ENCODE assay signal across 22 mouse cellular contexts in genomic region chr4:82702808-82703207, GRCm38 (mm10). TPM values are rescaled to one million over a fixed set of nuclear protein-coding genes. Genes with fewer than 3 reads are reported as not detected.
DNase-seq lines count a peak whose midpoint lies in the region; ATAC-seq and TF ChIP-seq lines count a peak whose summit lies in the region.
"Had no signal": no experiment of that assay in that cellular context is flagged by ENCODE, and none has a peak within 500 bp of the region (broad histone marks: within the 10 kb centered on the region; RNA-seq: fewer than 3 reads in every experiment).

No protein-coding gene starts in this region.

- peak overlapping the region; percentile 36 for H3K27ac ChIP-seq in heart, adult 2 months
- H3K27ac ChIP-seq in heart, embryonic 11.5 days (ENCODE audit: low read depth, low read length): no peak overlapping the region
- H3K27ac ChIP-seq: left cerebral cortex, adult 2 months; neural tube, embryonic 12.5 days had no signal

- H3K4me1 ChIP-seq in heart, adult 2 months (ENCODE audit: control insufficient read depth, insufficient read depth, low read length): peaks cover 2% of the 10 kb centered on the region
- H3K4me1 ChIP-seq in heart, embryonic 11.5 days (ENCODE audit: control insufficient read depth, insufficient read depth, low read length): peaks cover 25% of the 10 kb centered on the region

- no peaks in the 10 kb centered on the region for H3K36me3 ChIP-seq in heart, adult 2 months (ENCODE audit: control insufficient read depth, insufficient read depth, low read length)
- H3K36me3 ChIP-seq in heart, embryonic 11.5 days (ENCODE audit: control insufficient read depth, insufficient read depth, low read length): no peaks in the 10 kb centered on the region
- no peaks in the 10 kb centered on the region for H3K36me3 ChIP-seq in C2C12 (ENCODE audit: control insufficient read depth, insufficient read depth)
- H3K36me3 ChIP-seq: heart, embryonic 12.5 days; hindbrain, embryonic 13.5 days; neural tube, embryonic 12.5 days had no signal

- H3K79me2 ChIP-seq in heart, adult 2 months (replicated peaks; ENCODE audit: control insufficient read depth, insufficient read depth, low read length): no peaks in the 10 kb centered on the region
- H3K79me2 ChIP-seq in C2C12 (ENCODE audit: control insufficient read depth, insufficient read depth): no peaks in the 10 kb centered on the region

- 55% methylated on average over 6 of the region's 6 CpGs for WGBS in heart, adult 2 months
- WGBS in heart, embryonic 11.5 days (ENCODE audit: insufficient replicate concordance): 56% methylated on average over 6 of the region's 6 CpGs

- no peak for DNase-seq in heart, adult 2 months
- DNase-seq in mesoderm, embryonic 11.5 days (ENCODE audit: low read depth, low spot score): peak; percentile 35
- DNase-seq in cerebellum, adult 9-10 months: no peak
- DNase-seq in kidney, postnatal 10 days: no peak
- DNase-seq: adrenal gland, postnatal 25 days; cerebellum, postnatal 10 days; heart, postnatal 10 days; kidney, adult 18-20 months; left cerebral cortex, postnatal 4 days; lung, postnatal 10 days; midbrain, embryonic 14.5 days; retina, postnatal 1 day; right cerebral cortex, postnatal 25 days; spleen, adult 18-20 months had no signal

- no peak for TF ChIP-seq EP300 in heart, adult 2 months (IDR thresholded peaks at IDR 0.05; ENCODE audit: insufficient read depth, low read depth, low read length)

- H3K9ac ChIP-seq in heart, adult 2 months (ENCODE audit: low read depth, low read length): no peak overlapping the region
- no peak overlapping the region for H3K9ac ChIP-seq in heart, embryonic 11.5 days (ENCODE audit: low read depth, low read length)
- H3K9ac ChIP-seq: heart, embryonic 12.5 days; hindbrain, embryonic 13.5 days; neural tube, embryonic 12.5 days had no signal

- H3K4me3 ChIP-seq in heart, adult 2 months: no peak overlapping the region
- no peak overlapping the region for H3K4me3 ChIP-seq in heart, embryonic 11.5 days (ENCODE audit: low read depth, low read length)
- no peak overlapping the region for H3K4me3 ChIP-seq in C2C12 (ENCODE audit: insufficient read depth, poor library complexity, severe bottlenecking)
- H3K4me3 ChIP-seq: heart, embryonic 12.5 days; hindbrain, embryonic 13.5 days; left cerebral cortex, adult 2 months; megakaryocyte, embryonic 14.5 days; neural tube, embryonic 12.5 days had no signal

- H3K79me3 ChIP-seq in C2C12 (ENCODE audit: low read depth): no peaks in the 10 kb centered on the region

- intact Hi-C loops in heart, adult 2 months (cut with DNase I): no loop called here

- no peak for TF ChIP-seq CTCF in heart, adult 2 months (IDR thresholded peaks at IDR 0.05)
- TF ChIP-seq CTCF in C2C12 (IDR thresholded peaks at IDR 0.05; ENCODE audit: control insufficient read depth, insufficient read depth, insufficient read length): no peak

- no peak overlapping the region for H3ac ChIP-seq in C2C12 (ENCODE audit: control insufficient read depth, insufficient read length, low read depth)

- ATAC-seq in heart, embryonic 11.5 days (replicated peaks; ENCODE audit: insufficient number of reproducible peaks, low FRiP score, low TSS enrichment): no peak
- ATAC-seq in common myeloid progenitor, adult 5-6 weeks (replicated peaks; ENCODE audit: low read depth, poor library complexity, severe bottlenecking): peak; percentile 90

- no peaks in the 10 kb centered on the region for H3K9me3 ChIP-seq in heart, embryonic 11.5 days (replicated peaks; ENCODE audit: control insufficient read depth, low read length)
- H3K9me3 ChIP-seq: heart, embryonic 12.5 days; hindbrain, embryonic 13.5 days; megakaryocyte, embryonic 14.5 days; neural tube, embryonic 12.5 days had no signal

- H3K4me2 ChIP-seq in heart, embryonic 11.5 days: no peak overlapping the region
- H3K4me2 ChIP-seq: heart, embryonic 12.5 days; neural tube, embryonic 12.5 days had no signal

- no peak for TF ChIP-seq POLR2A in heart, adult 2 months (IDR thresholded peaks at IDR 0.05; ENCODE audit: insufficient read depth, low read depth, low read length)

- no peaks in the 10 kb centered on the region for H3K27me3 ChIP-seq in heart, adult 2 months (ENCODE audit: control insufficient read depth, insufficient read depth, low read length)
- H3K27me3 ChIP-seq in heart, embryonic 11.5 days (ENCODE audit: control insufficient read depth, insufficient read depth, low read length): no peaks in the 10 kb centered on the region
- no peaks in the 10 kb centered on the region for H3K27me3 ChIP-seq in C2C12 (ENCODE audit: control insufficient read depth, insufficient read depth, insufficient read length)
- H3K27me3 ChIP-seq: heart, embryonic 12.5 days; neural tube, embryonic 12.5 days had no signal

TF ChIP-seq in C2C12, 6 proteins besides CTCF, POLR2A, EP300 and RAD21:
- TF ChIP-seq MYOD1 (IDR thresholded peaks at IDR 0.05; ENCODE audit: control insufficient read depth, insufficient read length, low read depth) (peak; percentile 62), CEBPB (IDR thresholded peaks at IDR 0.05; ENCODE audit: low read depth) (no peak)

RNA-seq across cellular contexts. Expression of gene Nfib, which starts 2.7 kb away (rescaled TPM):
- 100 to 1,000 TPM; 118 to 121 TPM for total RNA-seq in heart, adult 2 months (2021)
- polyA plus RNA-seq in heart, adult 2 months (2012; rRNA removed): 32.1 and 44.2 TPM in 2 replicates
- 54.6 and 59.0 TPM in 2 replicates for polyA plus RNA-seq in heart, embryonic 11.5 days (2014; fragmentation: Nextera tagmentation; extraction: Ambion mirVana)
- polyA plus RNA-seq in C2C12 (2012; fragmentation: generic; extraction: Trizol): 5.1 TPM
- 0.10 TPM in 1 of 2 replicates, not detected in the other for total RNA-seq in common myeloid progenitor, adult 5-6 weeks (2017)
